Mouse (Mus musculus): Measurements from ENCODE around the gene 4632433K11Rik. TPM values are rescaled to one million over a fixed set of nuclear protein-coding genes. Genes with fewer than 3 reads are reported as not detected.
A peak's percentile ranks its signal among the peaks of the same experiment; 100 is the strongest.
"Not testable (repeated sequence)": the region's sequence is repeated elsewhere in the genome, so short reads cannot be mapped to it uniquely, and the experiment has no call there.

Gene 4632433K11Rik
- polyA plus RNA-seq (2015; fragmentation: Nextera tagmentation; extraction: Ambion mirVana) = not detected in 2 replicates

DNA sequence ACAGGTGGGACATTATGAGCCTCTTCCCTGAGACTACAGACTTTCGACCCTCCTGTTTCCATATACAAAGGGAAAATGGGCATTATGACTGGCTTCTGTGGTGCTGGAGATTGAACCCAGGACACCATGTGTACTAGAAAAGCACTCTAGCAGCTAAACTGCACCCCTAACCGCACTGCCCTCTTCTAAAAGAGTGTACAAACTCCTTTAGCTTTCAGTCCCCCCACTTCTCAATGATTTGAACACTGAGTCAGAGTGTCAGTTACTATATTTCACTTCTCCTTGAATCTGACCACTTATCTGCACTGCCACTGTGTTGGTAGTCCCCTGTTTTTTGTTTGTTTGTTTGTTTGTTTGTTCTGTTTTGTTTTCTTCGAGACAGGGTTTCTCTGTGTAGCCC, at the start of gene 4632433K11Rik:
Gene 4632433K11Rik (plus strand): TSS at position 301 of the 400 bp plus-strand sequence.
- Histone ChIP-seq H3K9me3 (peaks cover 26% of the 10 kb centered on the region), H3K36me3 (peaks cover 78% of the 10 kb centered on the region), H3K4me3 (no peak within 1 kb of the TSS), H3K9ac (no peak within 1 kb of the TSS), H3K27ac (no peak within 1 kb of the TSS), H3K4me1 (replicated peaks) (peaks cover 12% of the 10 kb centered on the region), H3K27me3 (no peaks in the 10 kb centered on the region), H3K4me2 (no peak within 1 kb of the TSS)
- ATAC-seq (ENCODE audit: low FRiP score) = no peak
- 92% methylated on average over 3 of the region's 3 CpGs for WGBS

DNA sequence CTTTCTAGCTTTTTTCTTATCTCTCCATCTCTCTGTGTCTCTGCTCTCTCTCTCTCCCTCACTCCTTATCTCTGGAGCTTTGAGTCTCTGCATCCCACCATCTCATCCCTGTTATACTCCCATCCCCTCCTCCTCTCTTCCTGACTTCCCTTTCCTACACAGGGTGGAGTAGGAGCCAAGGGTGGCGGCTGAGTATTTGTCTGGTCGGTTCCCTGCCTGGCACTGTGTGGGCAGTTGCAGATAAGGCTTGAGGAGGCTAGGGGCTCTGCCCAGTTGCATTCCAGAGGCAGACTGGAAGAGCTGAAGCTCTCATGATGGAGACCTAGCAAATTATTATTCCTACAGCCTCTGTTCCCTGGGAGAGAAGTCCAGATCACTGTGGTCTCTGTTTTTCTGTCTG, 45.7 kb upstream of the 4632433K11Rik start:
- no peak for ATAC-seq (ENCODE audit: low FRiP score)
- Histone ChIP-seq H3K27me3 (peaks cover 15% of the 10 kb centered on the region), H3K9me3 (peaks cover 7% of the 10 kb centered on the region), H3K4me1 (replicated peaks) (peaks cover 6% of the 10 kb centered on the region), H3K27ac (no peak overlapping the region), H3K9ac (no peak overlapping the region), H3K36me3 (peaks cover 28% of the 10 kb centered on the region), H3K4me3 (no peak overlapping the region), H3K4me2 (no peak overlapping the region)
- 70% methylated on average over 2 of the region's 2 CpGs for WGBS

DNA sequence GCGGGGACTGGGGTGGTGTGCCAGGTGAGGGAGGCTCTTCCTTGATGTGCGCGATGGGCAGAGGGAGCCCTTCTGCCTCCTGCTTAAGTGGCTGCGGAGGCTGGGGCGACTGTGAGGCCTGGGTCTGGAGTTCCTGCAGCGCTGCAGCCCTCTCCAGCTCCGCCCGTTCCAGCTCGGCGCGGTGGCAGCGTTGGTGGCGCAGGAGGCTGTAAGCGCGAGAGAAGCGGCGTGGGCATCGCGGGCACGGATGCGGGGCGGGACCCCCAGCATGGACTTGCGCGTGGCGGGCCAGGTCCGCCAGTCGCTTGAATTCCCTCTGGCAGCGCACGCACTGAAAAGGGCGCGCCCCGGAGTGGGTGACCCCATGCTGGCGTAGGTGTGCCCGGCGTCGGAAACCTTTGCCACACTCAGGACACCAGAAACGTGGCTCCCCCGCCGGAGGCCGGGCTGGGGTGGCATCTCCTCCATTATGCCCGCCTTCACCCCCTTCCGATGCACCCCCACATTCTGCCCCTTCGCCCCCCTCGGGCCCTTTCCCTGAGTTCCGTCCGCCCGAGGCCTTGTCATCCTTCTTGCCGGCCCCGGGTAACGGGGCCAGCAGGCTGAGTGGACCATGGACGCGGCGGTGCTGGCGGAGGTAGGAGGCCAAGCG, 40.4 kb upstream of the 4632433K11Rik start:
- H3K27me3 ChIP-seq = peaks cover 16% of the 10 kb centered on the region
- H3K4me2 ChIP-seq = peak overlapping the region; percentile 95
- H3K27ac ChIP-seq = no peak overlapping the region
- no peak for ATAC-seq (ENCODE audit: low FRiP score)
- H3K9ac ChIP-seq = peak overlapping the region; percentile 93
- peak overlapping the region; percentile 82 for H3K4me3 ChIP-seq
- 30% methylated on average over 54 of the region's 55 CpGs for WGBS
- peaks cover 38% of the 10 kb centered on the region for H3K36me3 ChIP-seq
- H3K9me3 ChIP-seq = peaks cover 7% of the 10 kb centered on the region
- peaks cover 37% of the 10 kb centered on the region for H3K4me1 ChIP-seq (replicated peaks)

DNA sequence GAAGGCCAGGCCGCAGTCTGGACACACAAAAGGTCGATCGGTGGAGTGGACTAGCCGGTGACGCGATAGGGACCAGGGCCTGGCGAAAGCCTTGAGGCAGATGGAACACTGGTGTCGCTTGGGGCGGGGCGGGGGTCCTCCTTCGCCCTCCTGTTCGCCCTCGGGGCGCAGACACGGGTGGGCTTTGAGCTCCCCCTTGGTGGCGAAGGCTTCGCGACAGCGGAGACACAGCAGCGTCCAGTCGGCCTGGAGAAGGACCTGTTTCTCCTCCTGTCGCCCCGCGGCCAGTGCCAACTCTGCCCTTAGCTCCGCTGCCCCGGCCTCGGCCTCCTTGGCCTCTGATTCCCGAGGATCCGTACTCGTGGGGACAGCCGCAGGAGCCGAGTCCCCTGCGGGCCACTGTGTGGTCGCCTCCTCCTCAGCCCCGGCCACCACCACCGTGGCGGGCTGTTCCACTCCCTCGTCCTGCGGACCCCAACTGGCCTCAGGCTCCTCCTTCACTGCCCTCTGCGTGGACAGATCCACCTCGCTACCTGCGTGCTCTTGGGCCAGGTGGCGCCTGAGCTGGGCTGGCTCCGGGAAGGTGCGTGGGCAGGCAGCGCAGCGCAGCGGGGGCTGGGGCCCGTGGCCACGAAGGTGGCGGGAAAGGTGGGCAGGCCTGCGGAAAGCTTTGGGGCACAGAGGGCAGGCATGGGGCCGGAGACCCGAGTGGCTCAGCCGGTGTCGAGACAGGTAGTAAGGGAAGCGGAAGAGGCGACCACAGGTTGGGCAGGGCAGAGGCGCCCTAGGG, 39.7 kb upstream of the 4632433K11Rik start:
- peaks cover 7% of the 10 kb centered on the region for H3K9me3 ChIP-seq
- no peak overlapping the region for H3K27ac ChIP-seq
- peak overlapping the region; percentile 93 for H3K9ac ChIP-seq
- peak overlapping the region; percentile 95 for H3K4me2 ChIP-seq
- no peak for ATAC-seq (ENCODE audit: low FRiP score)
- WGBS = 47% methylated on average over 59 of the region's 59 CpGs
- H3K4me1 ChIP-seq (replicated peaks) = peaks cover 37% of the 10 kb centered on the region
- peaks cover 16% of the 10 kb centered on the region for H3K27me3 ChIP-seq
- peak overlapping the region; percentile 82 for H3K4me3 ChIP-seq
- peaks cover 38% of the 10 kb centered on the region for H3K36me3 ChIP-seq

DNA sequence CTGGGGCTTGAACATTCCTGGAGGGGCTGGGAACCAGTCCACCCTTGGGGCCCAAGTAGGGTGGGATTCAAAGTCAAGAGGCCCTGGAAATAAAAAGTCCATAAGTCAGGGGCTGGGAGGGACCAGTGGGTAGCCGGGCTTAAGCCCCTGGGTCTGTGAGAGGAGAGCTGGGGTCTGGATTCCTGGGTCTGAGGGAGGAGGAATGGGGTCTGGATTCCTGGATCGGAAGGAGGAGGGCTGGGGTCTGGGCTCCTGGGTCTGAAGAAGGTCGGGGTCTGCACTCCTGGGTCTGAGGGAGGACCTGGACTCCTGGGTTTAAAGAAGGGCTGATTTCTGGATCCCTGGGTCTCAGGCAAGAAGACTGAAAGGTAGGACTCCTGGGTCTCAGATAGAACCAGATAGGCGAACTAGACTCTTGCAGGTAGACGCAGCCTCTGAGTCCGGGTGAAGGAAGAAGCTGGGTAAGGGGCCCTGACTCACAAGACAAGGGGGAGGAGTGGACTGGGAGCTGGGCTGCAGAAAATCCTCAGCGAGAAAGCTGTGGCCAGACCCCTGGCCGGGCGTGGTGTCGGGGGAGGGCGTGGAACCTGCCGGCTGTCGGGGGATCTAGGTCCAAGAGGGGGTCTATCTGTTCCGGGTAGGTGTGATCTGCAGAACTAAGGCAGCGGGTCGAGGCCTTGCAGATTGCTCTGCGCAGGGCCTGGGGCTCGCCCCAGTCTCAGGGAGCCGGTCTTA, 38.5 kb upstream of the 4632433K11Rik start:
- Histone ChIP-seq H3K4me3 (peak overlapping the region; percentile 82), H3K4me1 (replicated peaks) (peaks cover 37% of the 10 kb centered on the region), H3K9ac (peak overlapping the region; percentile 93), H3K36me3 (peaks cover 37% of the 10 kb centered on the region), H3K27ac (peak overlapping the region; percentile 86), H3K27me3 (peaks cover 16% of the 10 kb centered on the region), H3K4me2 (peak overlapping the region; percentile 95), H3K9me3 (peaks cover 3% of the 10 kb centered on the region; the same call in 1 of the 2 replicates)
- 8% methylated on average over 19 of the region's 19 CpGs for WGBS
- ATAC-seq (ENCODE audit: low FRiP score) = no peak

DNA sequence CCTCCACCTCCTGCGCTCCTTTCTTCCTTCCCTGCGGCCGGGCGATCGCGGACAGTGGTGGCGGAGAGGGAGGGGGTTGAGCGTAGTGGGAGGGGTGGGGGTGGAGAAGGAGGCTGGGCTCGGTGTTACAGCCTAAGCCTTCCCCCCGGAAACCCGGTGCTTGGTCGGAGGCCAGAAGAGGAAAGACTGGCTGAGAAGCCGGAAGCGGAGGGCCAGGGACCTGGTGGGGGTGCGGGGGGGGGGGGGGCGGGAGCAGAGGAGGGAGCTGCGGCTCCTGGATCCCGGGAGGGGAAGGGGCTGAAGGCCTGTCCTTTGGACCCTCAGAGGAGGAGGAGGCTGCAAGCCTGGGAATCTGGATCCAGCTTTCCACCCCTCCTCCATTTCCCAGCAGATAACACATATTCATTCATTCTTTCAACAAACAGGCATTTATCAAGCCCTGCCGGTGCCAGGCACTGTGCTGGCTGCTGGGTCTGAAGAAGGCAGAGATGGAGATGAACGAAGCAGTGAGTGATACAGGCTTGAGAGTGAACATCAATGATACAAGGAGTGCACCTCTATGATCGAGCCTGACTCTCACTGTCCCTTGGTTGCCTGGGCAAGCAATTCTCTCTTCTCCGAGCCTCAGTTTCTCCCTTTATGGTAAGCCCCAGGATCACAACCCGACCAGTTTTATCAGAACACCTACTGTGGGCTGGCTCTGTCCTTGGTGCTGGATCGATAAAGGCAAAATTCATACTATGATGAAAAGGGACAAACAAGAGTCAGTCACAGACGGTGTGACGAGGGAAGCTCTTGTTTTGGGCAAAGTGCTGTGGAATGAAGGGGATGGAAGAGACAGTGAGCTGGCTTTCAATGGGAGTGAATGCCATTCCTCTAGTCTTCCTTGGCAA, 37.7 kb upstream of the 4632433K11Rik start, which contains the start of gene Zfp579:
Gene Zfp579 (minus strand): TSS at position 156 of the 893 bp plus-strand sequence.
- ATAC-seq (ENCODE audit: low FRiP score) = peak; percentile 89
- Histone ChIP-seq H3K9ac (peak within 1 kb of the TSS; percentile 93), H3K9me3 (no peaks in the 10 kb centered on the region), H3K4me1 (replicated peaks) (peaks cover 37% of the 10 kb centered on the region), H3K27ac (peak within 1 kb of the TSS; percentile 86), H3K4me3 (peak within 1 kb of the TSS; percentile 82), H3K36me3 (peaks cover 29% of the 10 kb centered on the region), H3K4me2 (peak within 1 kb of the TSS; percentile 95), H3K27me3 (peaks cover 16% of the 10 kb centered on the region)
- 5% methylated on average over 17 of the region's 26 CpGs for WGBS

DNA sequence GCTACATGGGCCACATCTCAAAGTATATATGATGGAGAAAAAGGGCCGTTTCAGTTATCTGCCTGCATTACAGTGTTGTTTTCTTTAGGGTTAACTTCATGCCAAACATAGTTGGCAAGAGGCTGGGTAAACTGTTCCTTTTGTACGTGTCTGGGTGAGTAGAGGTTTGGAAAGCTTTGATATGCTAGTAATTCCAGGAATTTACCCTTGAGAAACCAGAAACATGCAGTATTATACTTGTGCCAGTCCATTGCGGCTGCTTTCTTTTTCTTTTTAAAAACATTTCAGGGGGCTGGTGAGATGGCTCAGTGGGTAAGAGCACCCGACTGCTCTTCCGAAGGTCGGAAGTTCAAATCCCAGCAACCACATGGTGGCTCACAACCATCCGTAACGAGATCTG, 37.0 kb upstream of the 4632433K11Rik start:
- 67% methylated on average over 8 of the region's 8 CpGs for WGBS
- peaks cover 16% of the 10 kb centered on the region for H3K27me3 ChIP-seq
- no peaks in the 10 kb centered on the region for H3K9me3 ChIP-seq
- peak overlapping the region; percentile 93 for H3K9ac ChIP-seq
- H3K36me3 ChIP-seq = peaks cover 22% of the 10 kb centered on the region
- no peak for ATAC-seq (ENCODE audit: low FRiP score)
- peak overlapping the region; percentile 95 for H3K4me2 ChIP-seq
- peak overlapping the region; percentile 86 for H3K27ac ChIP-seq
- H3K4me3 ChIP-seq = peak overlapping the region; percentile 82
- peaks cover 37% of the 10 kb centered on the region for H3K4me1 ChIP-seq (replicated peaks)

DNA sequence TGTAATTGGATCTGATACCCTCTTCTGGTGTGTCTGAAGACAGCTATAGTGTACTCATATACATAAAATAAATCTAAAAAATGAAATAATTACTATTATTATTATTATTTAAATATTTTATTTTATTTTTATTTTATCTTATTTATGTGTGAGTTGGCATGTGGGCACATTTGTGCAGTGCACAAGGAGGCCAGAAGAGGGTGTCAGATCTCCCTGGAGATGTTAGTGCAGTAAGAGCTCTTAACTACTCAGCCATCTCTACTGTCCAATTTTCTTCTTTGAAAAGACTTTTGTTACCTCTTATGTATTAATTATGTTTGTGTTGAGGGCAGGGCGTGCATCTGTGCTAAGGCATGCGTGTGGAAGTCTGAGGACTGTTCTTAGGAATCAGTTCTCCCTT, 34.0 kb upstream of the 4632433K11Rik start:
- no peak overlapping the region for H3K4me3 ChIP-seq
- H3K27me3 ChIP-seq = no peaks in the 10 kb centered on the region
- H3K4me2 ChIP-seq = no peak overlapping the region
- WGBS = 75% methylated on average over 2 of the region's 2 CpGs
- H3K9ac ChIP-seq = no peak overlapping the region
- H3K4me1 ChIP-seq (replicated peaks) = peaks cover 14% of the 10 kb centered on the region
- no peaks in the 10 kb centered on the region for H3K9me3 ChIP-seq
- no peak for ATAC-seq (ENCODE audit: low FRiP score)
- no peak overlapping the region for H3K27ac ChIP-seq
- H3K36me3 ChIP-seq = no peaks in the 10 kb centered on the region

DNA sequence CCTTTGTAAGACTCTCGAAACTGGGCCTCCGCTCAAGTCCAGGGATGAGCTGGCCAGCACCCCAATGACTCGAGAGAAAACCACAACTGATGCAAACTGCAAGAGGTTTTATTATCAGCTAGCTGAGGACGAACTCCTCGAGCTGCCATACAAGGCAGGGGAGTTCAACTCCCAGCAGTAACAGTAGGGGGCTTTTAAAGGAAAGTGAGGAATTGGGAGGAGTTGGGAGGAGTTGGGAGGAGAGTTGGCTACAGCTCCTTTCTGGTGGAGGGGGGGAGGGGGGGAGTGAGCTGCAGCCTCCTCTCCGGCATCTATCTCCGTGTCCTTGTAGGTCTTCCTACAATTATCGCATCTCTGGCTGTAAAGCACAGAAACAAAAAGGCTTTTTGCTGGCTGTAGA, 31.0 kb upstream of the 4632433K11Rik start:
- H3K4me1 ChIP-seq (replicated peaks); H3K4me3 ChIP-seq; H3K9ac ChIP-seq; ATAC-seq (ENCODE audit: low FRiP score); H3K4me2 ChIP-seq; H3K9me3 ChIP-seq; H3K27ac ChIP-seq; H3K27me3 ChIP-seq: not testable (repeated sequence)
- peaks cover 18% of the 10 kb centered on the region for H3K36me3 ChIP-seq
- WGBS = 74% methylated on average over 8 of the region's 8 CpGs

DNA sequence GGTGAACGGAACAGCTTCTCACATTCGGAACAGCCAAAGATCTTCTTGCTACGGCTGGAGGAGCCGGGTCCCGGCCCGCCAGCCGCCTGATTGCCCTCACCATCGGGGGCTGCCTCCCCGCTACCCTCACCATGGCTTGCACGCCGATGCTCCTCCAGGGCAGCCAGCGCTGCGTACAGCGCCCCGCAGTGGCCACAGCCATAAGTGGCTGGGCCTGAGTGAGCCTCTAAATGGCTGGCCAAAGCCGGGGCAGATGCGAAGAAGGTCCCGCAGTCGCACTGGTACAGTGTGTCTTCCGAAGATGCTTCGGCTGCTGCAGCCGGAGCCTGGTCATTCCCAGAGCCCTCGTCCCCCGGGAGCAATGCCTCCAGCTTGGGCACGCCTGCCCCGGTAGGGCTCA, 25.7 kb upstream of the 4632433K11Rik start:
- no peak overlapping the region for H3K9ac ChIP-seq
- ATAC-seq (ENCODE audit: low FRiP score) = no peak
- no peak overlapping the region for H3K4me2 ChIP-seq
- H3K4me3 ChIP-seq = no peak overlapping the region
- peaks cover 3% of the 10 kb centered on the region; the same call in 1 of the 2 replicates for H3K4me1 ChIP-seq (replicated peaks)
- no peaks in the 10 kb centered on the region for H3K27me3 ChIP-seq
- 97% methylated on average over 26 of the region's 26 CpGs for WGBS
- H3K9me3 ChIP-seq = no peaks in the 10 kb centered on the region
- no peak overlapping the region for H3K27ac ChIP-seq
- H3K36me3 ChIP-seq = peaks cover 68% of the 10 kb centered on the region

DNA sequence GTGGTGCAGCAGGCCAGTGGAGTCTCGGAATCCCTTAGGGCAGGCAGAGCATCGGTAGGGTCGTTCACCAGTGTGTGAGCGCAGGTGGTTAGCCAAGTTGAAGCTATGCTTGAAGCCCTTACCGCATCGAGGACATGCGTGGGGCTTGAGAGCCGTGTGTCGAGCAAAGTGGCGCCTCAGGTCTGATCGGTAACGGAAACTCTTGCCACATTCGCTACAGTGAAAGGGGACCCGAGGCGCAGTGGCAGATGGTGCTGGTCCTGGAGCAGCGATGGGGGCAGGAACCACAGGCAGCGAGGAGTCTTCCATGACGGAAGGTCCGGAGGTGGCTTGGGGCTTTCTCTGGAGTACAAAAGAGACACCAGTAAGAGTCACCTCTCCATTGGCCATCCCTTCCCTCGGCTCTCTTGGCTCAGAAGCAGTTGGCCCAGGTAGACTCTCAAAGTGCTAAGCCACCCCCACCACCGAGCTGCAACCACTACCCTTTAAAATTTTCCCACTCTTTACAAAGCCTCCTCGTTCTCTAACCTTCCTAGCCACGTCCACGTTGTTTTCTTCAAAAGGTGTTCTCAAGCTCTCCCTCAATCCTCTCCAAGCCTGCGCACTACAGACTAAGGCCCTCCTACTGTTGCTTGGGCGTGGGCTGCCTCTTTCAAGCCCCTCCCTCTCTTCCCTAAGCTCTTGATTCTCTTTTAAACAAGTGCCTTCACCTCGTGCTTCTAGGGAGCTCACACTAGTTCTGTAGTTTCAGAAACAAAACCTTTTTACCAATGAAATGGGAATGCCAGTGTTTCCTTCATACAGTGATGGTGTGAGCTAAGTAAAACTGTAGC, 21.0 kb upstream of the 4632433K11Rik start:
- Histone ChIP-seq H3K27ac (no peak overlapping the region), H3K9me3 (no peaks in the 10 kb centered on the region), H3K9ac (no peak overlapping the region), H3K4me2 (no peak overlapping the region; the same call in 1 of the 2 replicates), H3K36me3 (peaks cover 56% of the 10 kb centered on the region), H3K27me3 (no peaks in the 10 kb centered on the region), H3K4me3 (0 out of 2 replicates have a peak overlapping the region, but pooled peaks have one; percentile 0), H3K4me1 (replicated peaks) (peaks cover 13% of the 10 kb centered on the region)
- WGBS = 93% methylated on average over 27 of the region's 27 CpGs
- ATAC-seq (ENCODE audit: low FRiP score) = no peak

All from hindbrain, embryonic 13.5 days (tissue).